Mouse (Mus musculus) large intestine, adult 2 months (tissue): ENCODE measurements at regions not wholly inside any gene's neighbourhood (a gene's known extent, or its start where the extent isn't known, plus 50 kb on each side); places are given as distances from the start of the nearest gene placed in this dataset.

Experiments used
- DNase-seq: peaks from one replicate; pipeline ENCODE4 v3.0.0-alpha.2; 2012; ENCODE audit warnings: low read depth, low spot score
- WGBS: fragments of 180-500 bp; shearing (Covaris S2); methylation state at CpG from one replicate; pipeline ENCODE4 v1.1.7; 2018; 5-methylcytosine and 5-hydroxymethylcytosine counted together

DNA sequence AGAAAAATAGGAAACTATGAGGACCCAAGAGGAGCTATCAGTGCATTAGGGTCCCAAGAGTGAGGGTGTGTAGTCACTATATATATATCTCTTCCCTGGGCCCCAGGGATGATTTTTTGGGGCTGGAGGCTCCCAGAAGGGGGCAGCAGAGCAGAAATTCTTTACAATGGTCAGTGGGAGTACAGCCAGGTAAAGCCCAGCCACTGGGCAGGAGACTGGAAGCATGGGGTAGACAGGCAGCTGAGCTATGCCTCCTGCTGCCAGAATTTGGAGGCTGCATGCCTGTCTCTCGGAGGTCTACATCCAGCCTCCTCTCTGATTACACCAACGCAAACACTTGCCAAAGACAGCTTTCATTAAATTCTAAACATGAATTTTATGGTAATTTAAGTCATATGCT is 202.7 kb upstream of the Irx1 start:
- no peak for DNase-seq
- WGBS: 82% methylated on average over 2 of the region's 2 CpGs

GRCm38 (mm10) chr13:72167434-72167833 is 203.9 kb upstream of the Irx1 start:
- 52% methylated on average over 2 of the region's 2 CpGs for WGBS
- no peak for DNase-seq

- no peak for DNase-seq
- WGBS: 89% methylated on average over 3 of the region's 3 CpGs
These were observed 220.1 kb upstream of the Irx1 start for GRCm38 (mm10) chr13:72183636-72184035.

DNA sequence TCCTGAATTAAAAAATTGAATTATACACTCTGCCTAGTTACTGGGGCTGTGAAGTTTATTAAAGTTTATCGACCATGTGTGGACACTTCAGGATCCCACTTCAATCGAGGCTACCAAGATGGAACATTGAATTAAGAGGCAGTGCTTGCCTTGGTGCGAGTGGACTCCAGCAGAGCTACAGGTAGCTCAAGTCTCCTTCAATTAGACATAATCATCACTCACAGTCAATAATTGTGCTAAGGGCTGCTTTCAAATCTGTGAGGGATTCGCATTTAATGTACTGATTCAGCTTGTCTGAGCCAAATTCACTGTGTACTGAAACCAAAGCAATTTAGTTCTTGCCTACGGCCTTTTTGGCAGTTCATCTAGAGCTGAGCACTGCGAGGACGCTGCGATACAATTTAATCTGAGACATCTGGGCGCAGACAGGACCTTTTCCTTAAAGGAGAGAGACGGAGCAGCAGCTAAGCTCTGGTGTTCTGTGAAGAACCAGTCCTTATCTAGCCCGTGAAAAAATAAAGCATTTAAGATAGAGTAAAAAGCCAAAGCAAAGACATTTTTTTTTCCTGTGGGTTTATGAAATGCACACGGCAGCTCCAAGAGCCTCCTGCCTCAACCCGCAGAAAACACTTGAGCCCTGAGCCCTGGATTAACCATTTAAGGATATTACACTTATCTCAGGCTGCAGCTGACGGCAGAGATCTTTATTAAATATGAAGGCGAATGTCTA is 220.8 kb upstream of the Irx1 start:
- 81% methylated on average over 15 of the region's 15 CpGs for WGBS
- no peak for DNase-seq

- WGBS: 87% methylated on average over 3 of the region's 3 CpGs
These were observed 221.3 kb upstream of the Irx1 start for GRCm38 (mm10) chr13:72184846-72185118.

GRCm38 (mm10) chr13:72195881-72196280 is 232.4 kb upstream of the Irx1 start:
- DNase-seq: no peak
- WGBS: 84% methylated on average over 2 of the region's 2 CpGs

More at GRCm38 (mm10) chr13:72184846-72185118, 221.3 kb upstream of the Irx1 start:
- DNase-seq: no peak

DNA sequence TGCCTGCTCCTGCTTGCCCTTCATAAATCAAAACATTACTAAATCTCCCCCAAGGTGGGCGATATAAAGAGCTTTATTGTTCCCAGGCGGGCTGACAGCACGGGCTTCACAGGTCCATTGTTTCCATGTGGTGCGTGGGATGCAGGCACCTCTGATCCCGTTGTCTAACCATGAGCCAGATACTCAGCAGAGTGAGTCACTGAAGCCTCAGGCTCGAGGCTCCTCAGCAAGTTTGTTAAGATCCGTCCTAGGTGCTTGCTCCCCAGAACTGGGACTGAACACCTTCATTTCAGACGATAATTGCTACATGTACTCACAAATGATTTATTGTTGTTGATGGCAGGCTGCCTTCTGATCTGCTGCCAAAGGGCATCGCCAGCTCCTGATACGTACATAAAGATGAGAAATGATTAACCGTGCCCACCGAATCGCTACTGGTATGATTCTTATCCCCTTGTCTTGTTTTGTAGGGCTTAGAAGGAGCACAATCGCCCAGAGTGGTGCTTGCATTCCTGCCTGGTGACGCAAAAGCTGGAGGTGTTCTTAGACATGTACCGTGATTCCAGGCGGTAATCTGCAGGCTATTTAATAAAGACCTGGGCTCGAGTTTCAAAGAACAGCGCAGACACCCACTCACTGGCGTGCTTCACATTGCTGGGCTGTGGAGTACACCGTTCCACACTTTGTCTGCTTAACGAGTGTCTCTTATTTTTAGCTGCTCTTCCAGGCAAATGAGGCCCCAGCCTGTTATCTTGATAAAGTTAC is 235.0 kb upstream of the Irx1 start:
- DNase-seq: peak; percentile 29
- WGBS: 25% methylated on average over 22 of the region's 22 CpGs

- WGBS: 41% methylated on average over 5 of the region's 5 CpGs
- DNase-seq: no peak
These were observed 246.0 kb upstream of the Irx1 start for GRCm38 (mm10) chr13:72209518-72209917.

- WGBS: 7% methylated on average over 10 of the region's 10 CpGs
- peak; percentile 51 for DNase-seq
These were observed 246.5 kb upstream of the Irx1 start for GRCm38 (mm10) chr13:72209946-72210456.

GRCm38 (mm10) chr13:72210474-72211309 is 247.2 kb upstream of the Irx1 start:
- peak; percentile 38 for DNase-seq
- 27% methylated on average over 7 of the region's 7 CpGs for WGBS

- no peak for DNase-seq
- WGBS: 86% methylated on average over 4 of the region's 4 CpGs
These were observed 248.2 kb upstream of the Irx1 start for GRCm38 (mm10) chr13:72211716-72212115.

DNA sequence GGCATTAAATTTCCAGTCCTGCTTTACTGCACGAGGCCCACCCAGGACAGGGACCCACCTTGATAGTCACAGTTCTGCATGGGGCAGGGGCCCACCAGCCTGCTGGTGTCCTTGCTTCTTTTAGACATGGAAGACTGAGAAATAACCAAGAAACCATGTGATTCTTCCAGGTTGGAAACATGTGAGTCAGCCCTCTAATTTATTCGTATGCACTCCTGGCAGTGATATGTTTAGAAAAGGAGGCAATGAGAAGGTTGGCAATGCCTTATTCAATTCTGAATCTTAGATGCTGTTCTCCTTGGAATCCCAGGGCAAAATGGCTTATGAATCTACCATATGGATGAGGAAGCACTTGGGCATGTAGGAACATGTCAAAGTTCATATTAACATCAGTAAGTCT is 249.2 kb upstream of the Irx1 start:
- DNase-seq: no peak
- 88% methylated on average over 2 of the region's 2 CpGs for WGBS

GRCm38 (mm10) chr13:72219329-72219728 is 255.8 kb upstream of the Irx1 start:
- 97% methylated on average over 2 of the region's 2 CpGs for WGBS
- no peak for DNase-seq

DNA sequence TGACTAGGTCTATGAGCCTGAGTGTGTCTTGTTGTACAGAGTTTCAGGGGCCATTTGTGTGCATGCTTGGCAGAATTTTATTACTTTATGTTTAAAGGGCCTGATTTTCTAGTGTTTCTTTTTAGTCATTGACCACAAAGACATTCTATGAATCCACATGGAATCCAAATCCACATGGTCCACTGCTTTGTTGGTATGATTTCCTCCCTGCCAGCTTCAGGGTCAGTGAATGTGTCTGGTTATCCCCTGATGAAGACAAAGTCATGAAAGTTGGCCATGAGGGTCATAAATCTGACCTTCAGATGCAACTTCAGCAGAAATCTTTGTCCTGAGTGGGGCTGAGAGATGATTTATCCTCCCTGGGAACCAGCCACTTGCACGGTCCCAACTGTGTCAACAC is 263.6 kb upstream of the Irx1 start:
- no peak for DNase-seq
- 86% methylated on average over 1 of the region's 1 CpGs for WGBS

GRCm38 (mm10) chr13:72231032-72231591 is 267.6 kb upstream of the Irx1 start:
- 80% methylated on average over 4 of the region's 4 CpGs for WGBS
- DNase-seq: no peak

DNA sequence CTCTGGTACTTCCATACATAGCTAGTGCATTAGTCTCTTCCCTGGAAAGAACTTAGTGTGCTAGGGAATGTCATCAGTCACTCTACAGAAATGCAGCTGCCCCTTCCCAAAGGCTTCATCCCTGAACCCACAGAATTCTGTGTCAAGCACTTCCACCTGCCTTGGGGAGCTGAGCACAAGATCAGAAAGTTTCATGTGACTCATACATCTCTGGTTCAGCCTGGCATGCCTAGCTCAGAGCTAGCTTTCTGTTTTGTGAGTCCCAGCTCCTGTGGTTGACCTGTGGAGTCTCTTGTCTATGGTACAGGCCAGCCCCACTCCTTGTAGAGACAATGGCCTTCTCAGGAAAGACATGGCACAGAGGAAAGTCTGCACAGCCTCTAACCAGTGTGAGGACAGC is 268.6 kb upstream of the Irx1 start:
- no peak for DNase-seq

DNA sequence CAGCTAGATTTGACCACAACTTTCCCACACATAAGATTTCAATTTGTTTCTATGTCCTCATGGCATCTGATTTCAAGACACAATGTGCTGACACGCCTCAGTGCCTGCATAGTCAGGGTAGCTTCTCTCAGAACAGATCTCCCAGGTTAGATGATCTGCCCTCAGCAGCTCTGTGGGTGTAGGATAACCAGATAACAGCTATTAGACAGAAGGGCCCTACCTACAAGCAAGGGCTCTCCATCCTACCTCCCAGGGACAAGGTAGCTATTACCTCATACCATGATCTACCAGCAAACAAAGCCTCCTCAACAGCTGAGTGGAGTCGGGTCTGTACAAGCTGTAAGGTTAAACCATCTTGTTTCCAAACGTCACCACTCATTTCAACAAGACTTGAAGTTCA is 278.4 kb upstream of the Irx1 start:
- 67% methylated on average over 3 of the region's 3 CpGs for whole genome bisulfite sequencing
- DNase-seq: no peak

DNA sequence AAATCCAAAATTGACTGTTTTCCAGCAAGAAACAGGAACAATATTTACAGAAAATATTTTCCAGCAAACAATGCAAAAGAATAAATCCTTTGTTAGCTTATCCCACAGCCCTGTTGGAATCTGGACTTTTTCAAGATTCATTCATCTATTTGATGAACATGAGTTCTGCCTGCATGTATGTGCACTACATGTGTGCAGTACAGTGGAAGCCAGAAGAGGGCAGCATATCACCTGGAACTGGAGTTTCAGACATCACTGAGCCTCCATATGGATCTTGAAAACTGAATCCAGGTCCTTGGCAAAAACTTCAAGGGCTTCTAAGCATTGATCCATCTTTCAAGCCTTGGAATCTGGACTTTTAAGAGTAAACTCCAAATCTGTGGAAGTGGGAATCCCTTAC is 286.9 kb upstream of the Irx1 start:
- DNase-seq: no peak

DNA sequence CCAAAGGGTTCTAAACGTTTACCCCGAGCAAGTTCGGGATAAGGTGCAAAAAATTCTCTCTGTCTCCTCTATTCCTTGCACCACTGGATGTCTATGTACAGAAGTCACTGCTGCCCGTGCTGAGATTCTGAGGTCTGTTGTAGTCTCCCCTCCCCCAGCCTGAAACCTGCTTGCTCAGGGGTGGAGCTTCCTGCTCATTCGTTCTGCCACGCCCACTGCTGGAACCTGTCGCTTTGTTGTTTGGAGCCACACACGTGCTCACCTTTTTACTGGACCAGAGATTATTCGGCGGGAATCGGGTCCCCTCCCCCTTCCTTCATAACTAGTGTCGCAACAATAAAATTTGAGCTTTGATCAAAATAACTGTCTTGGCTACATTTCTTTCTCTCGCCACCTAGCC is 289.7 kb upstream of the Irx1 start:
- WGBS: 24% methylated on average over 13 of the region's 13 CpGs
- DNase-seq: peak; percentile 2

GRCm38 (mm10) chr13:72258794-72259193 is 295.3 kb upstream of the Irx1 start:
- WGBS: 95% methylated on average over 2 of the region's 2 CpGs
- no peak for DNase-seq
